Mouse (Mus musculus): ENCODE data around the gene Nmrk2. TPM values are rescaled to one million over a fixed set of nuclear protein-coding genes. Genes with fewer than 3 reads are reported as not detected.
"Not testable (repeated sequence)": the region's sequence is repeated elsewhere in the genome, so short reads cannot be mapped to it uniquely, and the experiment has no call there.

Gene Nmrk2
- total and polyA plus RNA-seq, 3 experiments: 6.3 to 8.8 (median 8.7) TPM

GRCm38 (mm10) chr10:81189821-81190220, 12.0 kb downstream of the Nmrk2 start:
- Histone ChIP-seq H3K4me1 (ENCODE audit: control insufficient read depth, insufficient read depth, low read length) (peaks cover 7% of the 10 kb centered on the region), H3K27ac (no peak overlapping the region), H3K9ac (ENCODE audit: low read depth, low read length) (no peak overlapping the region), H3K36me3 (ENCODE audit: control insufficient read depth, insufficient read depth, low read length) (no peaks in the 10 kb centered on the region), H3K79me2 (replicated peaks; ENCODE audit: control insufficient read depth, insufficient read depth, low read length) (0 out of 2 replicates have a peak, but pooled peaks cover 2% of the 10 kb centered on the region), H3K4me3 (no peak overlapping the region), H3K27me3 (ENCODE audit: control insufficient read depth, insufficient read depth, low read length) (no peaks in the 10 kb centered on the region)
- no peak for DNase-seq
- intact Hi-C loops (cut with DNase I): no loop called here
- 86% methylated on average over 26 of the region's 26 CpGs for WGBS
- TF ChIP-seq CTCF (IDR thresholded peaks at IDR 0.05) (no peak), EP300 (IDR thresholded peaks at IDR 0.05; ENCODE audit: insufficient read depth, low read depth, low read length) (no peak), POLR2A (IDR thresholded peaks at IDR 0.05; ENCODE audit: insufficient read depth, low read depth, low read length) (no peak)

GRCm38 (mm10) chr10:81187161-81187560, 14.7 kb downstream of the Nmrk2 start:
- H3K4me1 ChIP-seq (ENCODE audit: control insufficient read depth, insufficient read depth, low read length): peaks cover 7% of the 10 kb centered on the region

GRCm38 (mm10) chr10:81184765-81185164, 17.1 kb downstream of the Nmrk2 start:
- Histone ChIP-seq H3K27ac (peak overlapping the region; percentile 15; the same call in 1 of the 2 replicates), H3K9ac (ENCODE audit: low read depth, low read length) (no peak overlapping the region), H3K36me3 (ENCODE audit: control insufficient read depth, insufficient read depth, low read length) (no peaks in the 10 kb centered on the region), H3K27me3 (ENCODE audit: control insufficient read depth, insufficient read depth, low read length) (no peaks in the 10 kb centered on the region), H3K79me2 (replicated peaks; ENCODE audit: control insufficient read depth, insufficient read depth, low read length) (0 out of 2 replicates have a peak, but pooled peaks cover 2% of the 10 kb centered on the region), H3K4me1 (ENCODE audit: control insufficient read depth, insufficient read depth, low read length) (peaks cover 7% of the 10 kb centered on the region), H3K4me3 (no peak overlapping the region)
- TF ChIP-seq POLR2A (IDR thresholded peaks at IDR 0.05; ENCODE audit: insufficient read depth, low read depth, low read length) (no peak), EP300 (IDR thresholded peaks at IDR 0.05; ENCODE audit: insufficient read depth, low read depth, low read length) (no peak), CTCF (IDR thresholded peaks at IDR 0.05) (no peak)
- WGBS: 15% methylated on average over 4 of the region's 4 CpGs
- intact Hi-C loops (cut with DNase I): no loop called here
- DNase-seq: no peak

More at GRCm38 (mm10) chr10:81187161-81187560, 14.7 kb downstream of the Nmrk2 start:
- DNase-seq: no peak
- intact Hi-C loops (cut with DNase I): no loop called here
- no peak overlapping the region for H3K4me3 ChIP-seq
- no peaks in the 10 kb centered on the region for H3K27me3 ChIP-seq (ENCODE audit: control insufficient read depth, insufficient read depth, low read length)
- 92% methylated on average over 9 of the region's 9 CpGs for WGBS
- TF ChIP-seq EP300 (IDR thresholded peaks at IDR 0.05; ENCODE audit: insufficient read depth, low read depth, low read length) (no peak), POLR2A (IDR thresholded peaks at IDR 0.05; ENCODE audit: insufficient read depth, low read depth, low read length) (no peak)
- no peak overlapping the region for H3K9ac ChIP-seq (ENCODE audit: low read depth, low read length)
- 0 out of 2 replicates have a peak, but pooled peaks cover 2% of the 10 kb centered on the region for H3K79me2 ChIP-seq (replicated peaks; ENCODE audit: control insufficient read depth, insufficient read depth, low read length)
- H3K27ac ChIP-seq: no peak overlapping the region
- H3K36me3 ChIP-seq (ENCODE audit: control insufficient read depth, insufficient read depth, low read length): no peaks in the 10 kb centered on the region

- peak within 1 kb of the TSS; percentile 95 for H3K27ac ChIP-seq
- H3K4me1 ChIP-seq (ENCODE audit: control insufficient read depth, insufficient read depth, low read length): peaks cover 8% of the 10 kb centered on the region
- no peaks in the 10 kb centered on the region for H3K27me3 ChIP-seq (ENCODE audit: control insufficient read depth, insufficient read depth, low read length)
- TF ChIP-seq CTCF (IDR thresholded peaks at IDR 0.05) (no peak), EP300 (IDR thresholded peaks at IDR 0.05; ENCODE audit: insufficient read depth, low read depth, low read length) (no peak), POLR2A (IDR thresholded peaks at IDR 0.05; ENCODE audit: insufficient read depth, low read depth, low read length) (no peak)
- H3K4me3 ChIP-seq: peak within 1 kb of the TSS; percentile 69
- peaks cover 2% of the 10 kb centered on the region; the same call in 1 of the 2 replicates for H3K79me2 ChIP-seq (replicated peaks; ENCODE audit: control insufficient read depth, insufficient read depth, low read length)
- intact Hi-C loops (cut with DNase I): no loop called here
- peak within 1 kb of the TSS; percentile 79 for H3K9ac ChIP-seq (ENCODE audit: low read depth, low read length)
- no peak for DNase-seq
- no peaks in the 10 kb centered on the region for H3K36me3 ChIP-seq (ENCODE audit: control insufficient read depth, insufficient read depth, low read length)
- 56% methylated on average over 5 of the region's 5 CpGs for WGBS
These were observed 18.0 kb downstream of the Nmrk2 start, which contains the start of gene 4930442H23Rik for GRCm38 (mm10) chr10:81183805-81184204. Gene 4930442H23Rik, minus strand, starts transcription at chr10:81183849.

- DNase-seq: peak; percentile 92 to 97
- Histone ChIP-seq H3K27ac (peak within 1 kb of the TSS; percentile 95), H3K36me3 (ENCODE audit: control insufficient read depth, insufficient read depth, low read length) (peaks cover 3% of the 10 kb centered on the region; the same call in 1 of the 2 replicates), H3K4me3 (peak within 1 kb of the TSS; percentile 69), H3K79me2 (replicated peaks; ENCODE audit: control insufficient read depth, insufficient read depth, low read length) (peaks cover 2% of the 10 kb centered on the region; the same call in 1 of the 2 replicates), H3K9ac (ENCODE audit: low read depth, low read length) (peak within 1 kb of the TSS; percentile 79), H3K27me3 (ENCODE audit: control insufficient read depth, insufficient read depth, low read length) (no peaks in the 10 kb centered on the region), H3K4me1 (ENCODE audit: control insufficient read depth, insufficient read depth, low read length) (peaks cover 12% of the 10 kb centered on the region)
- intact Hi-C loops (cut with DNase I): no loop called here
- TF ChIP-seq CTCF (IDR thresholded peaks at IDR 0.05): no peak
- TF ChIP-seq EP300 (IDR thresholded peaks at IDR 0.05; ENCODE audit: insufficient read depth, low read depth, low read length): peak; percentile 94
- TF ChIP-seq POLR2A (IDR thresholded peaks at IDR 0.05; ENCODE audit: insufficient read depth, low read depth, low read length): peak; percentile 93
- 6% methylated on average over 53 of the region's 53 CpGs for WGBS
These were observed 19.2 kb downstream of the Nmrk2 start, which contains the start of gene Dapk3 for GRCm38 (mm10) chr10:81182336-81183333. Gene Dapk3, plus strand, starts transcription at chr10:81183005.

GRCm38 (mm10) chr10:81181860-81182259, 20.0 kb downstream of the Nmrk2 start:
- H3K27me3 ChIP-seq (ENCODE audit: control insufficient read depth, insufficient read depth, low read length); DNase-seq; H3K27ac ChIP-seq; H3K9ac ChIP-seq (ENCODE audit: low read depth, low read length); H3K79me2 ChIP-seq (replicated peaks; ENCODE audit: control insufficient read depth, insufficient read depth, low read length); H3K4me3 ChIP-seq; intact Hi-C loops (cut with DNase I); H3K36me3 ChIP-seq (ENCODE audit: control insufficient read depth, insufficient read depth, low read length): not testable (repeated sequence)
- 58% methylated on average over 12 of the region's 12 CpGs for WGBS
- H3K4me1 ChIP-seq (ENCODE audit: control insufficient read depth, insufficient read depth, low read length): peaks cover 15% of the 10 kb centered on the region

All from heart, adult 2 months (tissue).